Mouse (Mus musculus): ENCODE measurements at regions not wholly inside any gene's neighbourhood (a gene's known extent, or its start where the extent isn't known, plus 50 kb on each side); places are given as distances from the start of the nearest gene placed in this dataset.

DNA sequence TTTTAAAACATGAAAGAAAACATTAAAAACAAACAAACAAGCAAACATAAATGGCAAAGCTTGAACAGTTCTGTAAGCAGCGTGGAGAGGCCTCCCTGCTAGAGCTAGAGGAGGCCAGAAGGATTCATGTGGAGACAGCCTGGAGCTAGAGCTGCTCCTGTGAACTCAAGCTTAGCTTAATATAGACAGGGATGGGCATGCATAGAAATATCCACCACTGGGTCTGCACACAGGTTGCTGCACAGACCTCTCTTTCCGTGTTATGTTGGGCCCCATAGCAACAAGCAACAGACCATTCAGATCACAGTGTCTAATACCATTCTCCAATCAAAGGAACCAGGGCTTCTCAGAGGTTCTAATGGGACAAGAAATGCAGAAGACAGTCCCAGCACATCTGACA is 122.9 kb upstream of the Magi3 start:
- H3K27me3 ChIP-seq (replicated peaks; ENCODE audit: control insufficient read depth, insufficient read depth, low read length): no peaks in the 10 kb centered on the region
- no peaks in the 10 kb centered on the region for H3K36me3 ChIP-seq (ENCODE audit: control insufficient read depth, insufficient read depth, low read length)
- no peak for TF ChIP-seq CTCF (conservative IDR thresholded peaks at IDR 0.05; ENCODE audit: insufficient read depth, insufficient read length, low read depth, low read length)
- TF ChIP-seq POLR2A (IDR thresholded peaks at IDR 0.05; ENCODE audit: low read depth, low read length): no peak
- no peak for DNase-seq
- 79% methylated on average over 2 of the region's 2 CpGs for WGBS
- no peak overlapping the region for H3K27ac ChIP-seq (ENCODE audit: insufficient read depth, low read depth, low read length)
- no peaks in the 10 kb centered on the region for H3K4me1 ChIP-seq (ENCODE audit: control insufficient read depth, insufficient read depth, low read length)
- H3K4me3 ChIP-seq (ENCODE audit: insufficient read depth, low read depth, low read length): no peak overlapping the region

DNA sequence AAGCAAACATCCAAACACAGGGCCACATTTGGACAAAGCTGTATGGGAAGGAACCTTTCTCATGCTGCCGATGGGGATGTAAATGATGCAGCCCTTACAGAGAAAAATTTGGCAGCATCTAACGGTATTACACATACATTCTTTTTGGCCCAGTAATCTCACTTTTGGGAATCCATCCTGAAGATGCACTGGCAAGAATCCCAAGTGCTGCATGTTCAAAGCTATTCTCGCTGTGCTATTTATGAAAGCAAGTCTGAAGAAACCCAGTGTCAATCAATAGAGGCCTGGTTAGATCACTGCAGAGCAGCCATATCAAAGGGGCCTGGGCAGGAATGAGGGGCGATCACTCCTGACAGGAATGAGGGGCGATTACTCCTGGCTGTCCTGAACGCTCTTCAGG is 122.0 kb upstream of the Magi3 start:
- TF ChIP-seq POLR2A (IDR thresholded peaks at IDR 0.05; ENCODE audit: low read depth, low read length) (no peak), CTCF (conservative IDR thresholded peaks at IDR 0.05; ENCODE audit: insufficient read depth, insufficient read length, low read depth, low read length) (no peak)
- DNase-seq: no peak
- Histone ChIP-seq H3K4me3 (ENCODE audit: insufficient read depth, low read depth, low read length) (no peak overlapping the region), H3K4me1 (ENCODE audit: control insufficient read depth, insufficient read depth, low read length) (no peaks in the 10 kb centered on the region), H3K27ac (ENCODE audit: insufficient read depth, low read depth, low read length) (no peak overlapping the region), H3K27me3 (replicated peaks; ENCODE audit: control insufficient read depth, insufficient read depth, low read length) (no peaks in the 10 kb centered on the region), H3K36me3 (ENCODE audit: control insufficient read depth, insufficient read depth, low read length) (no peaks in the 10 kb centered on the region)
- 86% methylated on average over 6 of the region's 6 CpGs for WGBS

DNA sequence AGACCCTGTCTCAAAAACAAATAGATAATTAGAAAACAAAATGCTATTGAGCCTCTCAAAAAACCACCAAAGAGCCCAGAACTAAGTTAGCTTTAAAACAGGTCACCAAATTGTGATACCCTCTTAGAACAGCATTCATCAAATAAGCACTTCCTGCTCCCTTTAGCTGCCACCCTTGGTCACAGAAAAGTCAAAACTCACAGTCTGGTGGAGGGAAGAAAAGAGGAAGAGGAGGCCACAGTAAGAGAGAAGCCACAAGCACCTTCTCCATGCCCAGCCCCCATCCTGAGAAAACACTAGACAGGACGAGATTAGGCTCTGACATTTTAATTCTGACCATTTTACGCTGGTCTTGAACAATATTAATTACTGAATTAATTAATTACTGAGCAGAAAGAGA is 120.2 kb upstream of the Magi3 start:
- no peak for DNase-seq
- no peaks in the 10 kb centered on the region for H3K27me3 ChIP-seq (replicated peaks; ENCODE audit: control insufficient read depth, insufficient read depth, low read length)
- 81% methylated on average over 2 of the region's 2 CpGs for WGBS
- H3K4me1 ChIP-seq (ENCODE audit: control insufficient read depth, insufficient read depth, low read length): no peaks in the 10 kb centered on the region
- TF ChIP-seq CTCF (conservative IDR thresholded peaks at IDR 0.05; ENCODE audit: insufficient read depth, insufficient read length, low read depth, low read length): no peak
- TF ChIP-seq POLR2A (IDR thresholded peaks at IDR 0.05; ENCODE audit: low read depth, low read length): no peak
- no peak overlapping the region for H3K4me3 ChIP-seq (ENCODE audit: insufficient read depth, low read depth, low read length)
- no peak overlapping the region for H3K27ac ChIP-seq (ENCODE audit: insufficient read depth, low read depth, low read length)
- H3K36me3 ChIP-seq (ENCODE audit: control insufficient read depth, insufficient read depth, low read length): no peaks in the 10 kb centered on the region

GRCm38 (mm10) chr3:104336867-104337266 is 116.7 kb upstream of the Magi3 start:
- Histone ChIP-seq H3K4me3 (ENCODE audit: insufficient read depth, low read depth, low read length) (no peak overlapping the region), H3K36me3 (ENCODE audit: control insufficient read depth, insufficient read depth, low read length) (no peaks in the 10 kb centered on the region), H3K4me1 (ENCODE audit: control insufficient read depth, insufficient read depth, low read length) (no peaks in the 10 kb centered on the region), H3K27ac (ENCODE audit: insufficient read depth, low read depth, low read length) (no peak overlapping the region), H3K27me3 (replicated peaks; ENCODE audit: control insufficient read depth, insufficient read depth, low read length) (no peaks in the 10 kb centered on the region)
- no peak for TF ChIP-seq CTCF (conservative IDR thresholded peaks at IDR 0.05; ENCODE audit: insufficient read depth, insufficient read length, low read depth, low read length)
- no peak for TF ChIP-seq POLR2A (IDR thresholded peaks at IDR 0.05; ENCODE audit: low read depth, low read length)
- DNase-seq: no peak
- WGBS: 82% methylated on average over 5 of the region's 5 CpGs

DNA sequence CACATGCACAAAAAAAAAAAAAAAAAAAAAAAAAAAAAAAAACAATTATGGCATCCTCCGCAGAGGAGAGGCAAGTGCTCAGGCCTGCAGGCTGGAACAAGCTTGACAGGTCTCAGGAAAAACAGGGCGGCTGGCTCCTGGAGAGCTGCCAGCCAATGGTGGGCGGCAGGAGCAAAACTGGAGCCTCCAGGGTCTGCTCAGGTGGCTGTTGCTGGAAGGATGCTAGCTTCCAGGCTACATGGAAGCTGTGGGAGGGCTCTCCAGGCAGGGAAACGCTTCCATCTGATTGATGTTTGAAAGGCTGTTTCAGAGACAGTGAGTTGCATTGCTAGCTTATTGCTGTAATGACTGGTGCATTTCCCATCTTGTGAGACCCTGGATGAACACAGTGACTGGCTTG is 116.1 kb upstream of the Magi3 start:
- H3K36me3 ChIP-seq (ENCODE audit: control insufficient read depth, insufficient read depth, low read length): no peaks in the 10 kb centered on the region
- DNase-seq: no peak
- TF ChIP-seq CTCF (conservative IDR thresholded peaks at IDR 0.05; ENCODE audit: insufficient read depth, insufficient read length, low read depth, low read length): no peak
- no peak for TF ChIP-seq POLR2A (IDR thresholded peaks at IDR 0.05; ENCODE audit: low read depth, low read length)
- H3K27me3 ChIP-seq (replicated peaks; ENCODE audit: control insufficient read depth, insufficient read depth, low read length): no peaks in the 10 kb centered on the region
- 39% methylated on average over 4 of the region's 4 CpGs for WGBS
- H3K4me3 ChIP-seq (ENCODE audit: insufficient read depth, low read depth, low read length): no peak overlapping the region
- H3K4me1 ChIP-seq (ENCODE audit: control insufficient read depth, insufficient read depth, low read length): no peaks in the 10 kb centered on the region
- H3K27ac ChIP-seq (ENCODE audit: insufficient read depth, low read depth, low read length): no peak overlapping the region

DNA sequence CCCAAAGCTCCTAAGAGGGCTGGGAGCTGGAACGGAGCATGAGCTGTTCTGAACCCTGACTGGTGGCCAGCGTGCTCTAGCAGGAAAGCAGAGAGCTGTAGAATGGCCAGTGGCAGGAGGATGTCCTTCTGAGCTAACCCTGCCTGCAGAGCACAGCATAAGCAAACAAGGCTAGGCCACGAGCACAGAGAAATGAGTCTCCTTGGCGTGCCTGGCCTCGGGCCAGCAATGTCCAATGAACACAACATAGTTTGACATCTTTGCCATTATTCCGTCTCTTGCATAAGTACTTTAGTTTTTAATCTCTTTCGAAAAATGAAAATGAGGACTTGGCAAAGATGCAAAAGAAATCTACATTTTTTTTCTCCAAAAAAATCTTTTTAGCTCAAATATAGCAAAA is 114.6 kb upstream of the Magi3 start:
- TF ChIP-seq CTCF (conservative IDR thresholded peaks at IDR 0.05; ENCODE audit: insufficient read depth, insufficient read length, low read depth, low read length) (no peak), POLR2A (IDR thresholded peaks at IDR 0.05; ENCODE audit: low read depth, low read length) (no peak)
- Histone ChIP-seq H3K36me3 (ENCODE audit: control insufficient read depth, insufficient read depth, low read length) (no peaks in the 10 kb centered on the region), H3K4me1 (ENCODE audit: control insufficient read depth, insufficient read depth, low read length) (no peaks in the 10 kb centered on the region), H3K27me3 (replicated peaks; ENCODE audit: control insufficient read depth, insufficient read depth, low read length) (no peaks in the 10 kb centered on the region), H3K27ac (ENCODE audit: insufficient read depth, low read depth, low read length) (no peak overlapping the region), H3K4me3 (ENCODE audit: insufficient read depth, low read depth, low read length) (no peak overlapping the region)
- 78% methylated on average over 7 of the region's 7 CpGs for WGBS
- no peak for DNase-seq

DNA sequence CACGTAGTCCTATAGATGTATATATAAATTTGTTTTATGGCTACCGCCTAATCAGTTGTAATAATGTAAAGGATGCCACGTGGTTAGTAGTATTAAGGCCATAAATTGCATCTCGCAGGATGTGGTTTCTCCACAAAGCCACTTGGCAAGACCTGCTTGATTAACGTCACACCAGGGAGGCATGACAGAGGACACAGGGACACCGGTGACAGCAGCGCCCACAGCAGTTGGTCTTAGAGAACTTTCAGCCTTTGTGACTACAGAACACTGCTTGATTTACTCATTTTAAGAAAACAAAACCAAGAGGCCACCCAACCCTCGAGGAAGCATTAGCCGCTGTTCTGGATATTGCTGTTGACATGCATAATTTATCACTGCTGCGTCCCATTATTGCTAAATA is 113.2 kb upstream of the Magi3 start:
- H3K36me3 ChIP-seq (ENCODE audit: control insufficient read depth, insufficient read depth, low read length): no peaks in the 10 kb centered on the region
- H3K27ac ChIP-seq (ENCODE audit: insufficient read depth, low read depth, low read length): no peak overlapping the region
- 67% methylated on average over 10 of the region's 10 CpGs for whole genome bisulfite sequencing
- no peaks in the 10 kb centered on the region for H3K4me1 ChIP-seq (ENCODE audit: control insufficient read depth, insufficient read depth, low read length)
- H3K4me3 ChIP-seq (ENCODE audit: insufficient read depth, low read depth, low read length): no peak overlapping the region
- TF ChIP-seq POLR2A (IDR thresholded peaks at IDR 0.05; ENCODE audit: low read depth, low read length) (no peak), CTCF (conservative IDR thresholded peaks at IDR 0.05; ENCODE audit: insufficient read depth, insufficient read length, low read depth, low read length) (no peak)
- DNase-seq: no peak
- no peaks in the 10 kb centered on the region for H3K27me3 ChIP-seq (replicated peaks; ENCODE audit: control insufficient read depth, insufficient read depth, low read length)

DNA sequence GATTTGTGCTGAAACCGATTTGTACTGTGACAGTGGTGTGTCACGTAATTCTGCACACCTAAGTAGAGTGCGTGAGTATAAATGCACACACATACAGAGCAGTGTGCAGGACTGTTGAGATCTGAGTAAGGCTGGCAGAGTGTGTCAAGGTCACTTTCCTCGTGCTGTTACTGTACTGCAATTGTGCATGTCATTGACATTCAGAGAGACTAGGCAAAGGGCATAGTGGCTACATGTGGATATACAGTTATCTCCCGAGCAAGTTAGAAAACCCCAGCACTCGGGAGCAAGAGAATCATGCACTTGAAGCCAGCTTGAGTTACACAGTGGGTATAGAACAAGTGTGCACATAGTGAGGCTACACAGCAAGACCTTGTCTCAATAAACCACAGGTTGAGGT is 110.5 kb upstream of the Magi3 start:
- Histone ChIP-seq H3K27ac (ENCODE audit: insufficient read depth, low read depth, low read length) (no peak overlapping the region), H3K27me3 (replicated peaks; ENCODE audit: control insufficient read depth, insufficient read depth, low read length) (no peaks in the 10 kb centered on the region), H3K4me1 (ENCODE audit: control insufficient read depth, insufficient read depth, low read length) (no peaks in the 10 kb centered on the region), H3K36me3 (ENCODE audit: control insufficient read depth, insufficient read depth, low read length) (no peaks in the 10 kb centered on the region), H3K4me3 (ENCODE audit: insufficient read depth, low read depth, low read length) (no peak overlapping the region)
- TF ChIP-seq CTCF (conservative IDR thresholded peaks at IDR 0.05; ENCODE audit: insufficient read depth, insufficient read length, low read depth, low read length) (no peak), POLR2A (IDR thresholded peaks at IDR 0.05; ENCODE audit: low read depth, low read length) (no peak)
- WGBS: 72% methylated on average over 6 of the region's 6 CpGs
- DNase-seq: no peak

All from kidney, adult 2 months (tissue).